Mouse (Mus musculus) frontal cortex, postnatal 25 days (tissue): ENCODE measurements around the gene Spata31d1d.
"Not testable (repeated sequence)": the region's sequence is repeated elsewhere in the genome, so short reads cannot be mapped to it uniquely, and the experiment has no call there.

ENCODE experiments used
- DNase-seq, 2 experiments: peaks; one replicate each; pipeline ENCODE4 v3.0.0; 2022; ENCODE audit warnings: low spot score in 2 of 2

The Spata31d1d gene

DNA sequence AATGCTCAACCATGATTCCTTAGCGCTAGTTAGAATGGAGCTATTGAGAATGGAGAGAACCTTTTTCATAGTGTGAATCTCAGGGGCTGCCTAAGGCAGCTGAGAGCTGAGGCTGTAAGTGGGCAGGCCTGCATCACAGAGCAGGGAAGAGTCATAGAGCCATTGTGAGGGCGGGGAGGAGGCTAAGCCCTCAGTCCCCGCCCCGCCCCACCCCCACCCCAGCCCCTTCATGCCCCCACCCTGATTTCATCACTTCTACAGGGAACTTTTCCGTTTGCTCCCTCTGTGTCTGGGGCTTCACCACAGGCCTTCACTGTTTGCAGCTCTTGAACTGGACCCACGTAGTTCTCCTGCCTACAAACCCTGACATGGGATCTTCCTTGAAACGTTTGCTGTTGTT is at the start of gene Spata31d1d:
Gene Spata31d1d (minus strand): TSS at position 101 of the 400 bp plus-strand sequence.
- no peak for DNase-seq

DNA sequence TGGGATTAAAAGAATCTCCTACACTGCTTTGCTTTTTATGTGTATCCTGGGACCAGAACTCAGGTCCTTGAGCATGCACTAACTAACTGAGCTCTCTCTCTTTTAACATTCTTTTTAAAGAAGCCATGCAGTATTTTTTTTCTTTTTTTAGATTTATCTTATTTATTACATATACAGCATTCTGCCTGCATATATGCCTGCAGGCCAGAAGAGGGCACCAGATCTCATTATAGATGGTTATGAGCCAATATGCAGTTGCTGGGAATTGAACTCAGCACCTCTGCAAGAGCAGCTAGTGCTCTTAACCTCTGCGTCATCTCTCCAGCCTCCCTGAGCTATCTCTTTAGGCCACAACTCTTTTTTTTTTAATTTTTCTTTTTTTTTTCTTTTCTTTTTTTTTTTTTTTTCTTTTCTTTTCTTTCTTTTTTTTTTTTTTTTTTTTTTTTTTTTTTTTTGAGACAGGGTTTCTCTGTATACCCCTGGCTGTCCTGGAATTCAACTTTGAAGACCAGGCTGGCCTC is 48.3 kb upstream of the Spata31d1d start:
- DNase-seq: not testable (repeated sequence)

DNA sequence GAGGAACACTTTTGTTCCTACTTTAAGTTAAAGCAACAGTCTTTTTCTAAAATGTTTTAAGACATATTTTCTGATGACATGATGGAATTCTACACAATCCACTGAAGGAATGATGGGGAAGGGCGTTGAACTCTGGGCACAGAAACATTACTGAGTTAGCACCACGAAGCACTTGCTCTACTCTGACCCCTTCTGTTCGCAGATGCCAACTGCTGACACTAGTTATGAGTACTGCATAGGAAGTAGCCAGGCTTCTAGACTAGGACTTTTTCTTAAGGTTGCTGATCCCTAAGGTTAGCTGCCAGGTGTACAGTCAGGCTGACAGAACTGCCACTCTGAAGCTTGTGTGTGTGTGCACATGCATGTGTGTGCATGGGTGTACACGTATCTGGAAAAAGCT is 47.7 kb upstream of the Spata31d1d start:
- no peak for DNase-seq

DNA sequence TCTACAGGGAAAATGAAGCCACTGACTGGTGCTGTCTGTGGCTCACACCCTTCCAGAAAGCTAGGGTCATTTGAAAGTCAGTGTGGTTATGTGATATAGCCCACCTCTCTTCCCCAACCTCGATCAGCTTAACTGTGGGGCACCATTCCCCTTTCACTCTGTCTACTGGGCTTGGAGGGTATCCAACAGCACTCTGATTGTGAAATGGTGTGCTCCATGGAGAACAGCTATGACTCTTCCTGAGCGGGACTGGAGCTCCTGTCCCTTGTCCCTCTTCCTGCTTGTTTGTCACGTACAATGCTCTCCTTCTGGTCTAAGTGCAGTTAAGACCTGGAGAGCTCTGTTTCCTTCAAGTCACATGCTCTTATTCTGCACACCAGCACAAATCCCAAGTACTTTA is 43.6 kb upstream of the Spata31d1d start:
- no peak for DNase-seq

DNA sequence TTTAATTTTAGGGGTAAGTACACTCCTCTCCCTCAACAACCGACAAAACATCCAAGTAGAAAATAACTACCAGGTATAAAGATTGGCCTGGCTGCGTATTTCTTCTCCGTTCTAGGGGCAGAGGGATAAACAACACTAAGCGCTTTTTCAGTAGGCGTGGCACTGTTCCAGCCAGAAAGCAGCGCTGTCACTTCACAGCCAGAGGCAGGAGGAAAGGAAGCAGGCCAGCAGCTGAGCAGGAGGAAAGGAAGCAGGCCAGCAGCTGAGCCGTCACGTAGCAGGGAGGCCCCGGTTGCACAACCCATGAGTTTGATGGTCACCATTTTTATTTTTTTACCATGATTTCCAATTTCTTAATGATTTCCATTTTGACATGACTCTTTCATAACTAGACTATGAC is 39.7 kb upstream of the Spata31d1d start:
- peak in 1 of 2 experiments; percentile 25 for DNase-seq

DNA sequence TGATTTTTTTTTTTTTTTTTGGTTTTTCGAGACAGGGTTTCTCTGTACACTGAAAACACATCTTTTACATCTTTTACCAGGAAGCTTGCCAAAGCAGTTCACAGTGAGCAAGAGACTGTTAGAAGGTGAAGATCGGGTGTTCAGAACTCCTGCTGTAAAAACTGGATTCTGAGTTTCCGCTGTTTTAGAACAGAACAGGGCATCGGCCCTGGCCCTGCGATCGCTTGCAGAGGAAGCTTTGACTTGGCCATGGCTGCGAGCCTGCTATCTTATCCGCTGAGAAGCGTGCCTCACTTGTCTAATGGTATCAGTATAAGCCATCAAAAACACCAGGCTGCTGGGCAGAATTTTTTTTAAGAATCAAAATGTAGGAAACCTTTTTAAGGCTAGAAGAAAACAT is 39.3 kb upstream of the Spata31d1d start:
- DNase-seq: no peak

DNA sequence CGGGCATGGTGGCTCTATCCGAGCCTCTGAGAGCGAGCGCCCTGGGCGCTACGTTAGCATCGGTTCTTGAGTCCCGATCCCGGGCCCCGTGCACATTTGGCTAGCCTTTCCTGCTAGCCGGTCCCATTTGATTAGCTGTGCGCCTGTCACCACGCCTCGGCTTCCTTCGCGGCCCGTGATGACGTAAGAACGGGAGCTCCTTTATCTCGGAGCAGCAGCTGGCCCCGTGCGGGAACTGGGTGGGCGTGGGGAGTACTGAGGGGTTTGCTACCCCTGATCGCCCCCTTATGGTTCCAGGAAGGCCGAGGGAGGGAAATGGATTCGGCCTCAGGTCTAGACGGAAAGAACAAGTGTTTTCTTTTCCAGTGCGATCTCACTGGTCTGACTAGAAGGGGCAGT is 38.6 kb upstream of the Spata31d1d start:
- DNase-seq: peak; percentile 67 to 77

DNA sequence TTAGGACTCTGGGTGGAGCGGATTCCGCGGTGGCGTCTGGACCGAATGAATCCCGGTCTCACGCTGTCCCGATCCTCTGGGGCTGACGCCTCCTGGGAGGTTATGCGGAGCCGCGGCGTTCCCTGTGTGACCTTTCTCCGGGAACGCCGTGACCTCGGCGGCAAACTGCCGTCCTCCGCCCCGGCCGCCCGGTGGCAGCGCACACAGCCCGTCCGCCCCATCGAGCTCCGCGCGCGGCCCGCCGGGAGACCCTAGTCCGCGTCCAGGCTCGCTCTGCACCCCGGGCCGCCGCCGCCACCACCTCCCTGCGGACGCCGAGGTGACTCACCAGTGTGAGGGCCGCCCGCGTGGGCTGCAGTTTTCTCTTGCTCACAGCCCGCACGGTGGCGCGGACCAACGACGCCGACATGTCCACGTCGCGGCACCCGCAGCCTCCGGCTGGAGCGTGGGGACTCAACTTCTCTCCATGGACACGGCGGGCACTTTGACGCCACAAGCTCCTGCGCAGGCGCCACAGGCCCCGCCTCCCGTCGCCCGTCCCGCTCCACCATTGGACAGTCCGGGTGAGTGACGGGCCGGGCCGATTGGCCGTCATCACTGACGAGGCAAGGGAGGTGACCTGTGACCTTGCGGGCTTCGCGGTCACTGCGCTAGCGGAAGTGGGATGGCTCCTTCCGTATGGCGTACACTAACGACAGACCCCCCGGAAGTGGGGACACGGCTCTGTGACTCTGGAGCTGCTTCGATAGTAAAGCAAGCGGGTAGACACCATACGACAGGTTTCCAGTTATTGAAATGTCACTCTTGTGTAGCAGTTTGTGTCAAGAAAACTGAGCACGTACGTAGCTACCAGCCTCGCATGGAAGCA is 38.0 kb upstream of the Spata31d1d start, which contains the start of gene Isca1:
Gene Isca1 (minus strand): TSS at position 515 of the 868 bp plus-strand sequence.
- peak; percentile 99 to 100 for DNase-seq

DNA sequence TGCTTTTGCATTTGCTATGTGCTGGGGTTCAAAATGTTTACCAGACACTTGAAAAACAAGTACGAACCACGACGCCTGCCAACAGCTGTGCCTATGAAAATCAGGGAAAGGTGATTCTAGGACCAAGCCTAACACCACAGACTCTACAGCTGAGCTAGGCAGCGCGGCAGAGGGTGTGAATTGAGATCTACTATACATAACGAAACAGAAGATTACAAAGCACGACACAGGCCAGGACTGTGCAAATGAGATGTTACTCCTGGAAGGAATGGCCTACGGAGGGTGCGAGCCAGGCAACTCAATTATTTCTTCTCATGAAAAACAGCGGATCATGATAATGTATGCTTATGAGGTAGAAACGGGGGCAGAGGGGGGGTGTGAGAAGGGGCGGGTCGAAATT is 37.0 kb upstream of the Spata31d1d start:
- DNase-seq: no peak

DNA sequence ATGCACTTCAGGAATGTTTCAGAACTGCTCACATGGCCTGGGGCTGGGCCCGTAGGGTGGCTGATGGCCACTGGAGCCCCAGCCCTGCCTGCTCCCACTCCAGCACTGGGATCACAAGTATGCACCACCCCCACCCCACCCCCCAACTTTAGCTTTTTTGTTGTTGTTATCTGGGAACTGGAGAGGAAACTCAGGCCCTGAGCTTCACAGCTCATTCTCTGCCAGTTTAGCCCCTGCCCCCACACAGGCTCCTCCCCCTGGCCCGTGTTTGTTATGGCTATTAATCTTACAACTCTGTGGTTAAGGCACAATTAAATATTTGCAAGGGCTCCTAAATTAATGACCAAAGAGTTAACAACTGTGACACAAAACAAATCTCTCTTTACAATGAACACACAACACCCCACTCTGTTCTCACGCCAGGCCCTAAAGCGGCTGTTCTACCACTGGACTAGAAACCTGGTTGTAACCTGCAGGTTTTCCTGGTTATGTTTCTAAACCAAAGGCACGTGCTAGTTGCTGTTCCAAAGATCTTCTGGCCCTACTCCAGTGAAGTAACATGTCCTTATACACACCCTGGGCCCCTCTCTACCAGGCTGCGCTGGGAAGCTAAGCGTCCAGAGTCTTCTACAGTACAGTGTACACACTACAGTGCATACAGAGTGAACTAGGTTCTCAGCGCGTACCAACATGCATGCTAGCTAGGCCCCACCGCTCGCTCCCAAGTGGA is 35.4 kb upstream of the Spata31d1d start:
- DNase-seq: no peak

DNA sequence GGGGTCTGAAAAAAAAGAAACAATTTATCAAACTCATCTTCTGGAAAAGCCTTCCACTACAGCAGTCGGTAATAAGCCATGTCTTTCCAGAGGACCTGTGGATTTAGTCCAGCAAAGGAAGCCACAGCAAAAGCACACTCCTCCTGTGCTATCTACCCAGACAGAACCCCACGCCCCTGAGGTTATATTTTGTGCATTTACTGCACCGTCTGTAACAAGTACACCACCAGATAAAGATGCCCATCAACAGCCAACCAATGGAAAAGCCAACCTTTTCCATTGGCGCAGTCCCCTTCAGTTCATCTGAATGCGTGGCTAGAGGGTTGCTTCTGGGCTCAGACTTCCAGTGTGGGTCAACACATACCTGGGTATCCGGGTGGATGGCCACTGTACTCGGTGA is 31.2 kb upstream of the Spata31d1d start:
- DNase-seq: no peak

DNA sequence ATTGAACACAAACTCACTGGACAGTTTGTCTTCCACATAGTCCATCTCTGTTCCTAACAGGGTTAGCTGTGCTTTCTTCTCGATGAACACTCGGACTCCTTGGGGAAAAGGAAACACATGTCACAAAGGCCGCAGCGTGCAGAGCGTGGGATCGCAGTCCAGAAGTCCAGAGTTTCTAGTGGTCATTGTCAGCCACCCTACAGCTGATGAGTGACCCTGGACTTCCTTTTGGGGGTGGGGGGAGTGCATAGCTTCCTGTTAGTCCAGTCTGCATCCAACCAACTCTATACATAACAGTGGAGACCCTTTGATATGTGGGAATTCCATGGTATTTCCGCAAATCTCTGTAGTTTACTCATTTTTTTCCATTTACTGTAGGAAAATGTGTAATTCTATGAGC is 25.4 kb upstream of the Spata31d1d start:
- DNase-seq: no peak

DNA sequence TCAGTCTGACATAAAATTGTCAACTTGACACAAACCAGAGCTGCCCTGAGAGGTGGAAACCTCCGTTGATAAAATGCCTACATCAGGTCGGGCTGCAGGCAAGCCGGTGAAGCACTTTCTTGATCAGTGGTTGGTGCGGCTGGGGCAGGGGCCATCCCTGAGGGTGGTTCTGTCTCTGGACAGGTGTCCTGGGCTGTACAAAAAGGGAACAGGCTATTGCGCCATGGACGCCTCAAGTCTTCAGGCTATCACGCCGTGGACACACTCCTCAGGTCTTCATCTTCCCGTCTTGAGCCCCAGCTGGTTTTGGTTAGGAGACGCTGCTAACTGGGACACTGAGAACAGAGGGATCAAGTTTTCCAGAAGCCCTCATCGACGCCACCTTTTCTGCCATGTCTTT is 18.8 kb upstream of the Spata31d1d start:
- DNase-seq: no peak

DNA sequence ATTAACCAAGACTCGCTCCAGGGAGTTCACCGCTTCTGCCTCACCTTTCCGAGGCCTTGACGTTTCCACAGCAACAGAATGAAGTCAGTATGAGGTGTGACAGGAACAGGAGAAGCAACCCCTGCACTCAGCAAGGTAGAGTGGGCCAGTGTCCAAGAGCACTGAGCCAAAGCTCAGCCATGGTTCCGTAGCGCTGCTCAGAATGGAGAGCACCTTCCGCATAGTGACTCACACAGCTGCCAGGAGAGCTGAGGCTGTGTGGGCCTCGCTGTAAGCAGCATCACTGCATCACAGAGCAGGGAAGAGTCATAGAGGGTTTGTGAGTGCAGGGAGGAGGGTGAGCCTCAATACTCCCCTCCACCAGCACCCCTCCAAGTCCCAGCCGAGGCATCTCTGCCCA is 15.2 kb upstream of the Spata31d1d start, which contains the start of gene 1700014D04Rik:
Gene 1700014D04Rik (minus strand): TSS at position 42 of the 400 bp plus-strand sequence.
- DNase-seq: peak in 1 of 2 experiments; percentile 46

DNA sequence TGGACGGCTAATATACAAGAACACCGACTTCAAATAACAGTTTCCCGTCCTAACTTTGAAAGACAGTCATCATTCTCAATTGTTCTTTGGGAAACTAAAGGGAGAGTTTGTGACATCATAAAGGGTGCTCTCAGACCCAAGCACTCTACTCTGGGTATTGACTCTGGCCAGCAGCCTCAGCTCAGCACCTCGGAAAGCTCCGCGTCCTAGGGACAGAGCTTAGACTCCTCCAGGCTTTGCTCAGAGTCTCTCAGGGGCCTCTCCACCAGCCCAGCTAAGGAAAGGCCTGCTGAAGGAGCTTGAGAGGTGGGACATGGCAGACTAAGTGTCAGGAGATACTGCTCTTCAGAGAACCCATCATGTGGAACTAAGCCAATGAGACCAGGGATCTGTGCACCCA is 14.6 kb upstream of the Spata31d1d start:
- DNase-seq: no peak

DNA sequence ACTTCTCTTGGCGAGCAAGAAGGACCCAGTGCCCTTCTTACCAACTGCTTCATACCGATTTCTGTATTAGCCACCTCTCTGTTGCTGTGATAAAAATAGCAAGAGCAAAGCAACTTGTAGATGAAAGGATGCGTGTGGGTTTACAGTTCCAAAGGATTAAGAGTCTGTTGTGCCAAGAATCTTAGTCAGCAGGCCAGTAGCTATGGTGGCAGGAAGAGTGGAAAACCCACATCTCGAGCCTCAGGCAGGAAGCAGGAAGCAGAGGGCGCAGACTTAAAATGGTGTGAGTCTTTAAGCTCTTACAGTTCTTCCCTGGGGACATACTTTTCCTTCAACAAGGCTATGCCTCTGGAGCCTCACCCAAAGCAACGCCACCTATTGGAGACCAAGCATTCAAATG is 13.9 kb upstream of the Spata31d1d start:
- DNase-seq: no peak

DNA sequence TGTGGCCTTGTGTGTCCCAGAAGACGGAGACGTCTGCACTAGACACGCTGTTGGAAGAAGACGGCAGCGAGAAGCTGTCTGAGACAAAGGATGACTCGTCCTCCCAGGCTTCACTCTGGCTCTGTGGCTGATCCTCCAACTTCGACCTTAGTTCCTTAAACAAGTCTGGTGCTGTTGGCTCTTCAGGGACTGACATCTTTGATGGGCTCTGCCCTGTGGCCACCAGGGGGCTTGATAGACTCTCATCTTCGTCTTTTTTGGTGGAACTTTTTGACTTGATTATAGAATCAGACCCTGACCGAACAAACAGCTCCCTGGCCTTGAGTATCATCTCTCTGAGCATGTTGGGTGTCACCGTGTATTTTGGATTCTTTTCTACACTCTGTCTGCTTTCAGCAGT is 10.1 kb upstream of the Spata31d1d start:
- DNase-seq: no peak

DNA sequence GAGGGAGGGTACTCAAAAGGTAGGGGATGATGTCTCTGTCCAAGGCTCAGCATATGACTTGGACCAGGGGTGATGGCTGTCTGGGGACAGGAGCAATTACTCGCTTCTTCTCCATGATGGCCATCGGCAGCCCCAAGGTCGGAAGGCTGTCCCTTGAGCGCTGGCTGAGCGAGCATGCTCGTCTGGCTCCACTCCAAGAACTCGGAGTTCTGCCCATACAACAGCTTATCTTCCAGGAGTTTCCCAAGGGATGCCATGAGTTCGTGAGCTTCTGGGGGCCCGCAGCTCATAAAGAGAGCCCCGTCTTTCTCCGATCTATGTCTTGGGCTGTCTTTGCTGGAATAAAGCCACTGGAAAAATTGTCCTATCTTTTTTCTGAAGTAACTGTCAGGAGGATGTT is 9.5 kb upstream of the Spata31d1d start:
- DNase-seq: no peak

DNA sequence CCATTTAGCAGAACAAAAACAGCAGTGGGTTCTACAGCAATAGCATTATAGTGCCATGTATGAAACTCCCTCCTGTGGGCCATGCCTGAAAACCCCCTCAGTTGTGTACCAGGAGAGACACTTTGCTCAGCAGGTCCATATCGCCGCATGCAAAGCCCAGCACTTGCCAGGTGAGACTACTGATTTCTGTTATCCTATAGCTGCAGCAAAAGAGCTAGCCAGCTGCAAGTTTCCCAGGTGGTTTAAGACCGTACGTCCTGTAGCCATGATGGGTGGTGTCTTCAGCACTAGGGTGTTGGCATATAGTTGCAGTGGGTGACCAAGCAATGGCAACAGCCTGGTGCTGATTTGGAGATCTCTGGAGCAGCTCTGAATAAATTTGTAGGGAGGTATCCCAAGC is 7.8 kb upstream of the Spata31d1d start:
- no peak for DNase-seq

DNA sequence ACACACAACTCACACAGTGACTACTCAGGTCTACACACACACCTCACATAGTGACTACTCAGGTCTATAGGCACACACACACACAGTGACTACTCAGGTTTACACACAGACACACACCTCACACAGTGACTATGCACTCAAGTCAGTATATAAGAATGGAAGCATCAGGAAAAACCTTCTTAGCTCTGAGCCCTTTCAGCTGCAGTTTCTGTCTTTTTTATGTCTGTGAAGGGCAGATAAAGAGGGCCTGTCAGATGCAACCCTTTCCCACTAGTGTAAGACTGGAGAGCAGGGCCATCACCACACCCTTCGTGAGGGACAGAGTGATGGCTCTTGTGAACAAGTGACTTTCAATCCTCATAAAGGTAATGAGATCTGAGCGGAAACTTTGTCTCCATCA is 6.9 kb upstream of the Spata31d1d start:
- DNase-seq: no peak

DNA sequence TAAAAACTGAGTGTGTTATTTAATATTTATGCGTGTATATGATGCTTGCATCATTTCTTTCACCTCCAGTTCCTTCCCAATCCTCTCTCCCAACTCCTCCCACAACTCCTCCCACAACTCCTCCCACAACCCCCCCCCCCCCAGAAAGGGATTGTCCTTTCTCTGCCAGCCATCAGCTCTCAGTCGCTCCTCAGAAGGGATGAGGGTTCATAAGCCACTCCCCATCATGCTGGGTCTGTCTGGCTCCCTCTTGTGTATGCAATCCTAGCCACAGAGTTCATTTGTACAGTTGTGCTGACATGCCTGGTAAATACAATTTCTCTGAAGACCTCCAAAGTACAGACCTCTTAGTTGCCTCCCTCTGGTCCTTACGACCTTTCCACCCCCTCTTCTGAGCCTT is 3.6 kb upstream of the Spata31d1d start:
- DNase-seq: no peak

DNA sequence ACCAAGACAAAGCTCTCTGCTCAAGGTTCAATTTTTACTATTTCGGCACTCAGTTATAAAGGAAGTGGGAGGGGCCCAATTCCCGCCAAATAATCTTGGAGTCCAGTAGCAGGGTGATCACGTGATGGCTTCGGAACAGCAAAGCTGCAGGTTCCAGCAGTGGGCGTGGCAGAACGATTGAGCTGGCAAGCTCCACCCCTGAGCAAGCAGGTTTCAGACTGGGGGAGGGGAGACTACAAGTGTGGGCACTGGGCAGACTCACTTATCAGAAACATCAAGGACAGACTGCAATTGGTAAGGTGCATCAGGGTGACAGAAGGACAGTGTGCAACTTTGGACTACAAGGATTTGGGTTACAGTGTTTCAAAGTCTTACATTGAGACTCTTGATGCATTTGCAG is 2.8 kb upstream of the Spata31d1d start:
- DNase-seq: not testable (repeated sequence)

DNA sequence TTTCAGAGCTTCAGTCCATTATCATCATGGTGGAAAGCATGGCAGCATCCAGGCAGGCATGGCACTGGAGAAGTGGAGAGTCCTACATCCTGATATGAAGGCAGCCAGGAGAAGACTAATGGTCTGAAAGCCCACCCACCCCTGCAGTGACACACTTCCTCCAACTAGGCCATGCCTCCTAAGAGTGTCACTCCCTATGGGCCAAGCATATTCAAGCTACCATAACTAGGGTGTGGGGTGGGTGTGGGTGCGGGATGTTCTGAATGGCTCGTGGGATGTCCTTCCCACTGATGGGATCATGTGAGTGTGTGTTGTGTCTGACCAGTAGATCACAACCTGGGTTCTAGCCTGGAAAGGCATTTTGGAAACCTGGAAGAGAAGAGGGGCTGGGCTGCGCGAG is 2.4 kb upstream of the Spata31d1d start:
- no peak for DNase-seq
